Mouse (Mus musculus) stomach, embryonic 14.5 days (tissue): ENCODE measurements at regions not wholly inside any gene's neighbourhood (a gene's known extent, or its start where the extent isn't known, plus 50 kb on each side); places are given as distances from the start of the nearest gene placed in this dataset.
"Not testable (repeated sequence)": the region's sequence is repeated elsewhere in the genome, so short reads cannot be mapped to it uniquely, and the experiment has no call there.

Source experiments
- ATAC-seq: fragments of 200-750 bp; cut with Nextera tagmentation; 2 replicates; pipeline ENCODE4 v1.8.0; 2017; ENCODE audit warnings: low read depth, moderate TSS enrichment; ENCODE audit not compliant: insufficient number of reproducible peaks, insufficient read depth, low FRiP score
- H3K27ac ChIP-seq: fragments of 300-500 bp; sonication (generic); 2 replicates; pipeline ENCODE4 v1.5.1; 2014; ENCODE audit warnings: mild to moderate bottlenecking, low read length, moderate library complexity, mixed read lengths
- H3K27me3 ChIP-seq: fragments of 300-500 bp; sonication (generic); 2 replicates; pipeline ENCODE4 v1.6.1; 2014; ENCODE audit warnings: low read length, control low read depth, mixed read lengths; ENCODE audit not compliant: control insufficient read depth, insufficient read depth
- H3K36me3 ChIP-seq: fragments of 300-500 bp; sonication (generic); 2 replicates; pipeline ENCODE4 v1.6.1; 2014; ENCODE audit warnings: mild to moderate bottlenecking, control low read depth, low read length, moderate library complexity, mixed read lengths; ENCODE audit not compliant: control insufficient read depth, insufficient read depth
- H3K4me1 ChIP-seq: fragments of 300-500 bp; sonication (generic); 2 replicates; pipeline ENCODE4 v1.6.1; 2014; ENCODE audit warnings: low read length, control low read depth, mixed read lengths; ENCODE audit not compliant: control insufficient read depth, insufficient read depth
- H3K4me2 ChIP-seq: fragments of 300-500 bp; sonication (generic); replicated peaks from 2 replicates; pipeline ENCODE4 v1.6.1; 2014; ENCODE audit warnings: low read depth, low read length, control low read depth
- H3K4me3 ChIP-seq: fragments of 300-500 bp; sonication (generic); 2 replicates; pipeline ENCODE4 v1.5.1; 2014; ENCODE audit warnings: low read depth, low read length, control low read depth
- H3K9ac ChIP-seq: fragments of 300-500 bp; sonication (generic); replicated peaks from 2 replicates; pipeline ENCODE4 v1.6.1; 2014; ENCODE audit warnings: low read depth, mild to moderate bottlenecking, control low read depth, low read length, moderate library complexity, mixed read lengths
- H3K9me3 ChIP-seq: fragments of 300-500 bp; sonication (generic); 2 replicates; pipeline ENCODE4 v1.6.1; 2016; ENCODE audit warnings: low read depth, low read length, control low read depth; ENCODE audit not compliant: control insufficient read depth
- WGBS: fragments of 180-500 bp; shearing (Covaris S2); extraction: QIAGEN DNeasy Blood & Tissue Kit; methylation state at CpG from one replicate; pipeline ENCODE4 v1.1.7; 2014; 5-methylcytosine and 5-hydroxymethylcytosine counted together

- Histone ChIP-seq H3K9ac (no peak overlapping the region), H3K36me3 (no peaks in the 10 kb centered on the region), H3K27me3 (no peaks in the 10 kb centered on the region), H3K4me3 (no peak overlapping the region), H3K4me1 (no peaks in the 10 kb centered on the region), H3K27ac (no peak overlapping the region), H3K9me3 (no peaks in the 10 kb centered on the region), H3K4me2 (no peak overlapping the region)
- no peak for ATAC-seq
Observed at GRCm38 (mm10) chr1:13042326-13042725, 1628.4 kb downstream of the A830018L16Rik start.

- Histone ChIP-seq H3K27me3 (no peaks in the 10 kb centered on the region), H3K4me3 (no peak overlapping the region), H3K9me3 (no peaks in the 10 kb centered on the region), H3K27ac (no peak overlapping the region), H3K9ac (no peak overlapping the region), H3K4me2 (peak overlapping the region; percentile 21), H3K4me1 (no peaks in the 10 kb centered on the region), H3K36me3 (no peaks in the 10 kb centered on the region)
- whole genome bisulfite sequencing: 18% methylated on average over 17 of the region's 17 CpGs
- no peak for ATAC-seq
Observed at GRCm38 (mm10) chr1:13050140-13050775, 1636.4 kb downstream of the A830018L16Rik start.

GRCm38 (mm10) chr1:13051433-13052066 lies 1637.6 kb downstream of the A830018L16Rik start:
- WGBS: 54% methylated on average over 11 of the region's 13 CpGs
- H3K4me1 ChIP-seq, H3K27me3 ChIP-seq, H3K4me2 ChIP-seq, H3K27ac ChIP-seq, H3K4me3 ChIP-seq, H3K9me3 ChIP-seq, H3K9ac ChIP-seq, ATAC-seq, H3K36me3 ChIP-seq: not testable (repeated sequence)

GRCm38 (mm10) chr1:13052067-13052460 lies 1638.2 kb downstream of the A830018L16Rik start:
- no peaks in the 10 kb centered on the region for H3K9me3 ChIP-seq
- no peaks in the 10 kb centered on the region for H3K4me1 ChIP-seq
- H3K9ac ChIP-seq: no peak overlapping the region
- no peak overlapping the region; the same call in 1 of the 2 replicates for H3K4me2 ChIP-seq
- no peak overlapping the region for H3K4me3 ChIP-seq
- WGBS: 13% methylated on average over 7 of the region's 7 CpGs
- ATAC-seq: no peak
- no peaks in the 10 kb centered on the region for H3K27me3 ChIP-seq
- no peak overlapping the region for H3K27ac ChIP-seq
- no peaks in the 10 kb centered on the region for H3K36me3 ChIP-seq

GRCm38 (mm10) chr1:13057741-13058140 lies 1643.8 kb downstream of the A830018L16Rik start:
- Histone ChIP-seq H3K27me3 (no peaks in the 10 kb centered on the region), H3K4me3 (no peak overlapping the region), H3K9me3 (no peaks in the 10 kb centered on the region), H3K4me1 (no peaks in the 10 kb centered on the region), H3K36me3 (no peaks in the 10 kb centered on the region), H3K9ac (no peak overlapping the region), H3K27ac (no peak overlapping the region), H3K4me2 (no peak overlapping the region; the same call in 1 of the 2 replicates)
- ATAC-seq: no peak
- 23% methylated on average over 14 of the region's 14 CpGs for WGBS

- ATAC-seq: no peak
- WGBS: 81% methylated on average over 6 of the region's 6 CpGs
- no peak overlapping the region for H3K9ac ChIP-seq
- H3K36me3 ChIP-seq: no peaks in the 10 kb centered on the region
- no peak overlapping the region for H3K4me3 ChIP-seq
- no peak overlapping the region for H3K27ac ChIP-seq
- H3K4me1 ChIP-seq: no peaks in the 10 kb centered on the region
- no peaks in the 10 kb centered on the region for H3K9me3 ChIP-seq
- no peak overlapping the region for H3K4me2 ChIP-seq
- H3K27me3 ChIP-seq: no peaks in the 10 kb centered on the region
Observed at GRCm38 (mm10) chr1:13059616-13060320, 1645.9 kb downstream of the A830018L16Rik start.
